Mouse (Mus musculus) liver, embryonic 14.5 days (tissue): ENCODE measurements around the gene Gp9.

ENCODE experiments used
- CTCF ChIP-seq: IDR thresholded peaks from 2 replicates; pipeline ENCODE4 v1.5.1; 2016; ENCODE audit warnings: antibody characterized with exemption, low read depth, control low read depth
- EP300 ChIP-seq: IDR thresholded peaks from 2 replicates; pipeline ENCODE4 v1.6.1; 2016; ENCODE audit warnings: antibody characterized with exemption, low read depth

- TF ChIP-seq CTCF (no peak), EP300 (no peak)
These were observed 44.5 kb upstream of the Gp9 start for GRCm38 (mm10) chr6:87733131-87733930.
